Mouse (Mus musculus): ENCODE results near the gene Gng12. TPM values are rescaled to one million over a fixed set of nuclear protein-coding genes. Genes with fewer than 3 reads are reported as not detected.

Gene Gng12
- polyA plus RNA-seq, 1 experiment = 54.0 TPM

GRCm38 (mm10) chr6:66897994-66898393 is 1.8 kb downstream of the Gng12 start:
- Histone ChIP-seq H3K4me3 (ENCODE audit: low read depth, low read length) (no peak overlapping the region), H3K4me1 (ENCODE audit: control insufficient read depth, insufficient read depth, low read length) (no peaks in the 10 kb centered on the region), H3K27ac (ENCODE audit: insufficient read depth, low read length) (no peak overlapping the region), H3K36me3 (ENCODE audit: control insufficient read depth, insufficient read depth, low read length, poor library complexity, severe bottlenecking) (no peaks in the 10 kb centered on the region), H3K9ac (ENCODE audit: low read depth, poor library complexity, severe bottlenecking) (no peak overlapping the region), H3K27me3 (ENCODE audit: control insufficient read depth, insufficient read depth, low read length, poor library complexity, severe bottlenecking) (no peaks in the 10 kb centered on the region; the same call in 1 of the 2 replicates), H3K9me3 (replicated peaks; ENCODE audit: control insufficient read depth, insufficient read depth, low read length, poor library complexity, severe bottlenecking) (no peaks in the 10 kb centered on the region)
- TF ChIP-seq CTCF (IDR thresholded peaks at IDR 0.05; ENCODE audit: low read depth, low read length) (no peak), POLR2A (IDR thresholded peaks at IDR 0.05; ENCODE audit: insufficient read depth, low read length) (no peak), EP300 (IDR thresholded peaks at IDR 0.05; ENCODE audit: insufficient read depth, low read depth, low read length) (no peak)

GRCm38 (mm10) chr6:66901926-66902325 is 5.7 kb downstream of the Gng12 start:
- TF ChIP-seq EP300 (IDR thresholded peaks at IDR 0.05; ENCODE audit: insufficient read depth, low read depth, low read length) = no peak
- TF ChIP-seq CTCF (IDR thresholded peaks at IDR 0.05; ENCODE audit: low read depth, low read length) = no peak
- no peak for TF ChIP-seq POLR2A (IDR thresholded peaks at IDR 0.05; ENCODE audit: insufficient read depth, low read length)
- Histone ChIP-seq H3K27me3 (ENCODE audit: control insufficient read depth, insufficient read depth, low read length, poor library complexity, severe bottlenecking) (no peaks in the 10 kb centered on the region; the same call in 1 of the 2 replicates), H3K4me3 (ENCODE audit: low read depth, low read length) (no peak overlapping the region), H3K4me1 (ENCODE audit: control insufficient read depth, insufficient read depth, low read length) (no peaks in the 10 kb centered on the region), H3K36me3 (ENCODE audit: control insufficient read depth, insufficient read depth, low read length, poor library complexity, severe bottlenecking) (no peaks in the 10 kb centered on the region), H3K27ac (ENCODE audit: insufficient read depth, low read length) (no peak overlapping the region), H3K9me3 (replicated peaks; ENCODE audit: control insufficient read depth, insufficient read depth, low read length, poor library complexity, severe bottlenecking) (no peaks in the 10 kb centered on the region), H3K9ac (ENCODE audit: low read depth, poor library complexity, severe bottlenecking) (no peak overlapping the region)

GRCm38 (mm10) chr6:66903206-66903605 is 7.0 kb downstream of the Gng12 start:
- H3K9me3 ChIP-seq (replicated peaks; ENCODE audit: control insufficient read depth, insufficient read depth, low read length, poor library complexity, severe bottlenecking) = no peaks in the 10 kb centered on the region
- H3K4me3 ChIP-seq (ENCODE audit: low read depth, low read length) = no peak overlapping the region
- H3K27me3 ChIP-seq (ENCODE audit: control insufficient read depth, insufficient read depth, low read length, poor library complexity, severe bottlenecking) = no peaks in the 10 kb centered on the region
- TF ChIP-seq EP300 (IDR thresholded peaks at IDR 0.05; ENCODE audit: insufficient read depth, low read depth, low read length) (no peak), CTCF (IDR thresholded peaks at IDR 0.05; ENCODE audit: low read depth, low read length) (no peak), POLR2A (IDR thresholded peaks at IDR 0.05; ENCODE audit: insufficient read depth, low read length) (no peak)
- H3K4me1 ChIP-seq (ENCODE audit: control insufficient read depth, insufficient read depth, low read length) = no peaks in the 10 kb centered on the region
- H3K36me3 ChIP-seq (ENCODE audit: control insufficient read depth, insufficient read depth, low read length, poor library complexity, severe bottlenecking) = no peaks in the 10 kb centered on the region
- no peak overlapping the region for H3K9ac ChIP-seq (ENCODE audit: low read depth, poor library complexity, severe bottlenecking)
- no peak overlapping the region for H3K27ac ChIP-seq (ENCODE audit: insufficient read depth, low read length)

GRCm38 (mm10) chr6:66903720-66904119 is 7.5 kb downstream of the Gng12 start:
- H3K27ac ChIP-seq (ENCODE audit: insufficient read depth, low read length) = no peak overlapping the region

GRCm38 (mm10) chr6:66906244-66906643 is 10.0 kb downstream of the Gng12 start:
- peaks cover 5% of the 10 kb centered on the region for H3K4me1 ChIP-seq (ENCODE audit: control insufficient read depth, insufficient read depth, low read length)
- H3K9me3 ChIP-seq (replicated peaks; ENCODE audit: control insufficient read depth, insufficient read depth, low read length, poor library complexity, severe bottlenecking) = no peaks in the 10 kb centered on the region
- H3K27me3 ChIP-seq (ENCODE audit: control insufficient read depth, insufficient read depth, low read length, poor library complexity, severe bottlenecking) = no peaks in the 10 kb centered on the region
- no peak overlapping the region for H3K27ac ChIP-seq (ENCODE audit: insufficient read depth, low read length)
- no peak overlapping the region for H3K9ac ChIP-seq (ENCODE audit: low read depth, poor library complexity, severe bottlenecking)
- no peaks in the 10 kb centered on the region for H3K36me3 ChIP-seq (ENCODE audit: control insufficient read depth, insufficient read depth, low read length, poor library complexity, severe bottlenecking)
- TF ChIP-seq POLR2A (IDR thresholded peaks at IDR 0.05; ENCODE audit: insufficient read depth, low read length) (no peak), CTCF (IDR thresholded peaks at IDR 0.05; ENCODE audit: low read depth, low read length) (no peak), EP300 (IDR thresholded peaks at IDR 0.05; ENCODE audit: insufficient read depth, low read depth, low read length) (no peak)
- no peak overlapping the region for H3K4me3 ChIP-seq (ENCODE audit: low read depth, low read length)

More at GRCm38 (mm10) chr6:66903720-66904119, 7.5 kb downstream of the Gng12 start:
- Histone ChIP-seq H3K9me3 (replicated peaks; ENCODE audit: control insufficient read depth, insufficient read depth, low read length, poor library complexity, severe bottlenecking) (no peaks in the 10 kb centered on the region), H3K4me3 (ENCODE audit: low read depth, low read length) (no peak overlapping the region), H3K36me3 (ENCODE audit: control insufficient read depth, insufficient read depth, low read length, poor library complexity, severe bottlenecking) (no peaks in the 10 kb centered on the region), H3K27me3 (ENCODE audit: control insufficient read depth, insufficient read depth, low read length, poor library complexity, severe bottlenecking) (no peaks in the 10 kb centered on the region), H3K9ac (ENCODE audit: low read depth, poor library complexity, severe bottlenecking) (no peak overlapping the region), H3K4me1 (ENCODE audit: control insufficient read depth, insufficient read depth, low read length) (no peaks in the 10 kb centered on the region)
- TF ChIP-seq CTCF (IDR thresholded peaks at IDR 0.05; ENCODE audit: low read depth, low read length) = no peak
- no peak for TF ChIP-seq EP300 (IDR thresholded peaks at IDR 0.05; ENCODE audit: insufficient read depth, low read depth, low read length)
- no peak for TF ChIP-seq POLR2A (IDR thresholded peaks at IDR 0.05; ENCODE audit: insufficient read depth, low read length)

GRCm38 (mm10) chr6:66908327-66908973 is 12.3 kb downstream of the Gng12 start:
- H3K36me3 ChIP-seq (ENCODE audit: control insufficient read depth, insufficient read depth, low read length, poor library complexity, severe bottlenecking) = no peaks in the 10 kb centered on the region
- H3K9me3 ChIP-seq (replicated peaks; ENCODE audit: control insufficient read depth, insufficient read depth, low read length, poor library complexity, severe bottlenecking) = no peaks in the 10 kb centered on the region
- no peak overlapping the region for H3K4me3 ChIP-seq (ENCODE audit: low read depth, low read length)
- no peak for TF ChIP-seq CTCF (IDR thresholded peaks at IDR 0.05; ENCODE audit: low read depth, low read length)
- TF ChIP-seq POLR2A (IDR thresholded peaks at IDR 0.05; ENCODE audit: insufficient read depth, low read length) = no peak
- TF ChIP-seq EP300 (IDR thresholded peaks at IDR 0.05; ENCODE audit: insufficient read depth, low read depth, low read length) = no peak
- H3K9ac ChIP-seq (ENCODE audit: low read depth, poor library complexity, severe bottlenecking) = no peak overlapping the region
- no peaks in the 10 kb centered on the region for H3K27me3 ChIP-seq (ENCODE audit: control insufficient read depth, insufficient read depth, low read length, poor library complexity, severe bottlenecking)
- no peak overlapping the region for H3K27ac ChIP-seq (ENCODE audit: insufficient read depth, low read length)
- peaks cover 5% of the 10 kb centered on the region for H3K4me1 ChIP-seq (ENCODE audit: control insufficient read depth, insufficient read depth, low read length)
